Mouse (Mus musculus) cerebellum, adult 2 months (tissue): Measurements from ENCODE around the gene Drg2. TPM values are rescaled to one million over a fixed set of nuclear protein-coding genes. Genes with fewer than 3 reads are reported as not detected.

Experiments
- DNase-seq, 2 experiments: peaks; one replicate each; pipeline ENCODE4 v3.0.0; 2021
- H3K27ac ChIP-seq: fragments of 200-500 bp; 2 replicates; pipeline ENCODE4 v1.5.1; 2012; ENCODE audit warnings: low read length, control low read depth, inconsistent platforms; ENCODE audit not compliant: insufficient read depth
- H3K27me3 ChIP-seq: fragments of 200-500 bp; 2 replicates; pipeline ENCODE4 v1.6.1; 2012; ENCODE audit warnings: inconsistent platforms, mild to moderate bottlenecking, low read length, moderate library complexity; ENCODE audit not compliant: control insufficient read depth, insufficient read depth
- H3K4me1 ChIP-seq: fragments of 200-500 bp; 2 replicates; pipeline ENCODE4 v1.6.1; 2011; ENCODE audit warnings: low read length; ENCODE audit not compliant: control insufficient read depth, insufficient read depth
- H3K4me3 ChIP-seq: fragments of 200-500 bp; replicated peaks from 2 replicates; pipeline ENCODE3; 2011; ENCODE audit warnings: mild to moderate bottlenecking, low read depth, low read length, control low read depth; ENCODE audit not compliant: insufficient read depth
- CTCF ChIP-seq: fragments of 200-500 bp; IDR thresholded peaks from 2 replicates; pipeline ENCODE4 v1.5.1; 2011; ENCODE audit warnings: low read depth, mild to moderate bottlenecking, control low read depth, low read length, moderate library complexity, borderline replicate concordance; ENCODE audit not compliant: insufficient read depth
- POLR2A ChIP-seq: fragments of 200-500 bp; IDR thresholded peaks from 2 replicates; pipeline ENCODE4 v1.6.1; 2011; ENCODE audit warnings: low read length, control low read depth, borderline replicate concordance; ENCODE audit not compliant: insufficient read depth
- WGBS: fragments of 180-500 bp; shearing (Covaris S2); methylation state at CpG from one replicate; pipeline ENCODE4 v1.1.7; 2018; 5-methylcytosine and 5-hydroxymethylcytosine counted together
- polyA plus RNA-seq: library from polyadenylated mRNA; depleted of rRNA; stranded (reverse); fragments of >200 nt; gene quantifications from 2 replicates; pipeline ENCODE4 v1.2.3, GENCODE M21; 2012; rRNA removed

Gene Drg2
- 101 and 110 TPM in 2 replicates for polyA plus RNA-seq

- H3K27ac ChIP-seq: 0 out of 2 replicates have a peak within 1 kb of the TSS, but pooled peaks have one; percentile 6
- peaks cover 10% of the 10 kb centered on the region for H3K4me1 ChIP-seq
- 4% methylated on average over 27 of the region's 27 CpGs for WGBS
- peak within 1 kb of the TSS; percentile 79 for H3K4me3 ChIP-seq
- no peak for TF ChIP-seq CTCF
- TF ChIP-seq POLR2A: peak; percentile 95; the same call in 1 of the 2 replicates
- peak; percentile 86 to 93 for DNase-seq
- H3K27me3 ChIP-seq: no peaks in the 10 kb centered on the region
These were observed at the start of gene Drg2 for GRCm38 (mm10) chr11:60454080-60454744. Gene Drg2, plus strand, starts transcription at chr11:60454591.

DNA sequence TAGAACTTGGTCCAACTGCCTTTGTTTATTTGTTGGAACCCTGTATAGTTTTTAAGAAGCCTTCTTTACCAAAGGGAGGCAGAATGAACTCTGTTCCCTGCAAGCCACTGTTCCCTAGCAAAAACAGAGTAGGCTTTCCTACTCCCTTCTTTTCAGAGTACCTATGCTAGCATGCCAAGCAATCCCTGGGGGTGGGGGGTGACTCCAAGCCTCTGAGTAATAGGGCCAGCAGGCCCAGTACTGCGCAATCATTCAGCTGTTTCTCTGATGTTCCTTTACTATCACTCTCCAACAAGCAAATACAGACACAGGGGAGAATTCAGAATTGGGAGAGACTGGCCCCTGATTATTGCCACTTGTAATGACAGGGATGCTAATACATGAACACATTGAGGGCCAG lies 47.8 kb upstream of the Drg2 start:
- WGBS: 100% methylated on average over 1 of the region's 1 CpGs
- Histone ChIP-seq H3K27me3 (no peaks in the 10 kb centered on the region), H3K4me1 (no peaks in the 10 kb centered on the region), H3K27ac (no peak overlapping the region), H3K4me3 (no peak overlapping the region)
- DNase-seq: no peak
- no peak for TF ChIP-seq POLR2A
- no peak for TF ChIP-seq CTCF

DNA sequence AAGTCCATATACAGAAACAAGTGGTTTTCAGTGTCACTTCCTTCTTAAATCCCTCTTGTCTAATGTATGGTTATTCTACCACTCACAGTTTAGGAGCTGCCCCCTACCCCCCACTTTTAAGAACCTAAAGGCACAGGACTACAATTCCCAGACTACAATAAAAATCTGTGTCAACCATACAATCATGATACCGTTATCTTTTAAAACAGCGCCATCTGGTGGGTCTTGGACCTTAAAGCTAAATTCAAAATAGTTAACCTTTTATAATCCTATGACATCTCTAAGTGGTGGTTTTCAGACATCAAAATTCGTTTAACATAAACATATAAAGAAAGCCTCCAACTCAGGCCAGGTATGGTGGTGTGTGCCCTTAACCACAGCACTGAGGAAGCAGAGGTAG lies 42.2 kb upstream of the Drg2 start:
- no peak overlapping the region for H3K4me3 ChIP-seq
- peak; percentile 51 for TF ChIP-seq CTCF
- TF ChIP-seq POLR2A: no peak
- DNase-seq: peak; percentile 46 to 74
- no peaks in the 10 kb centered on the region for H3K27me3 ChIP-seq
- H3K4me1 ChIP-seq: no peaks in the 10 kb centered on the region
- under 1% methylated on average over 3 of the region's 3 CpGs for WGBS
- no peak overlapping the region for H3K27ac ChIP-seq

DNA sequence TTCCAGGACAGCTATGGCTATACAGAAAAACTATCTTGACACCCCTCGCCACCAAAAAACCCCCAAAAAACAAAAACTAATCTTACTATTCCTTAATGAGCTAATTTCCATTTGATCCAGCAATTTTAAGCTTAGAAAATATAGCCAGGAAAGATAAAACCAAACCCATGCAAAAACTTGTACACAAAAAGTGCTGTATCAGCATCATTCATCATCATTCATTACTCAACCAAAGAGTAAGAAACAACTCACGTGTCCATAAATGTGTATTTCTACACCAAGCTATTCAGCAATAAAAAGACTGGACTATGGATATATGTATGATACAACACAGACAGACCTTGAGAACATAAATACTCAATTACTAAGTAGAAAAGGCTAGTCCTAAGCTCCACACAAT lies 41.5 kb upstream of the Drg2 start:
- DNase-seq: no peak
- 93% methylated on average over 2 of the region's 2 CpGs for WGBS
- no peaks in the 10 kb centered on the region for H3K27me3 ChIP-seq
- TF ChIP-seq POLR2A: no peak
- TF ChIP-seq CTCF: no peak
- no peaks in the 10 kb centered on the region for H3K4me1 ChIP-seq
- no peak overlapping the region for H3K4me3 ChIP-seq
- H3K27ac ChIP-seq: no peak overlapping the region

- DNase-seq: no peak
- WGBS: under 1% methylated on average over 21 of the region's 21 CpGs
- TF ChIP-seq POLR2A: no peak
- TF ChIP-seq CTCF: no peak
- Histone ChIP-seq H3K4me1 (peaks cover 3% of the 10 kb centered on the region; the same call in 1 of the 2 replicates), H3K4me3 (peak overlapping the region; percentile 70), H3K27me3 (no peaks in the 10 kb centered on the region), H3K27ac (peak overlapping the region; percentile 16; the same call in 1 of the 2 replicates)
These were observed 37.8 kb upstream of the Drg2 start for GRCm38 (mm10) chr11:60416590-60416962.

GRCm38 (mm10) chr11:60416963-60417716 lies 37.3 kb upstream of the Drg2 start, which contains the start of gene Gid4:
Gene Gid4, plus strand, starts transcription at chr11:60417145.
- TF ChIP-seq CTCF (no peak), POLR2A (peak; percentile 54)
- no peaks in the 10 kb centered on the region for H3K27me3 ChIP-seq
- 1% methylated on average over 75 of the region's 81 CpGs for WGBS
- H3K4me3 ChIP-seq: peak within 1 kb of the TSS; percentile 74
- DNase-seq: peak; percentile 99
- peak within 1 kb of the TSS; percentile 67 for H3K27ac ChIP-seq
- H3K4me1 ChIP-seq: peaks cover 3% of the 10 kb centered on the region; the same call in 1 of the 2 replicates

- DNase-seq: no peak
- 1% methylated on average over 39 of the region's 39 CpGs for WGBS
These were observed 36.5 kb upstream of the Drg2 start, which contains the start of gene Atpaf2 for GRCm38 (mm10) chr11:60417717-60418472. Gene Atpaf2, minus strand, starts transcription at chr11:60418457.

More at GRCm38 (mm10) chr11:60417717-60418472, 36.5 kb upstream of the Drg2 start, which contains the start of gene Atpaf2:
- Histone ChIP-seq H3K4me3 (peak within 1 kb of the TSS; percentile 74), H3K27ac (peak within 1 kb of the TSS; percentile 67), H3K27me3 (no peaks in the 10 kb centered on the region), H3K4me1 (peaks cover 3% of the 10 kb centered on the region; the same call in 1 of the 2 replicates)
- TF ChIP-seq CTCF (no peak), POLR2A (no peak)
